Mouse (Mus musculus) neutrophil, adult 5-6 weeks (primary cell): ENCODE data around the gene Cyp2c23. TPM values are rescaled to one million over a fixed set of nuclear protein-coding genes. Genes with fewer than 3 reads are reported as not detected.

Experiments
- ATAC-seq: fragments of 151-379, 151-347 bp; 2 replicates; pipeline ENCODE4 v1.8.0; 2017; ENCODE audit warnings: mild to moderate bottlenecking, moderate TSS enrichment; ENCODE audit not compliant: insufficient number of reproducible peaks, poor library complexity, low FRiP score, severe bottlenecking; ENCODE audit errors: extremely low read depth
- total RNA-seq: library from RNA; stranded (forward); fragments of 200-1000 nt; gene quantifications from 2 replicates; pipeline ENCODE4 v1.2.3, GENCODE M21; 2017

The Cyp2c23 gene
- total RNA-seq, 1 experiment from 2014 or later, result not detected

DNA sequence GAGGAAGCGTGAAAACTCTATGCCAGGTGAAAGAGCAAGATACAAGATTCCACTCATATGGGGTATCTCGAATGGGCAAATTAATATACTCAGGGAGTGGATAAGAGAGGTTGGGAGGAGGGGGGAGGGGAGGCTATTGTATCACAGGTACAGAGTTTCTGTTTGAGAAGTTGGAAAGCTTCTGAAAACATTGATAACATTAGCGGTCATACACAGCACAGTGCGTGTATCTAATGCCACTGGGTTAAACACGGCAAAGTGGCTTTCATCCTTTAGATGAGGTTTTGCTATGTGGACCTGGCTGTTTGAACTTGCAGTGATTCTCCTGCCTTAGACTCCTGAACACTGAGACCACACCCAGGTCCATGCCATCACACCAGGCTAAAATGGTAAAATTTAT lies 1.0 kb upstream of the Cyp2c23 start:
- no peak for ATAC-seq

DNA sequence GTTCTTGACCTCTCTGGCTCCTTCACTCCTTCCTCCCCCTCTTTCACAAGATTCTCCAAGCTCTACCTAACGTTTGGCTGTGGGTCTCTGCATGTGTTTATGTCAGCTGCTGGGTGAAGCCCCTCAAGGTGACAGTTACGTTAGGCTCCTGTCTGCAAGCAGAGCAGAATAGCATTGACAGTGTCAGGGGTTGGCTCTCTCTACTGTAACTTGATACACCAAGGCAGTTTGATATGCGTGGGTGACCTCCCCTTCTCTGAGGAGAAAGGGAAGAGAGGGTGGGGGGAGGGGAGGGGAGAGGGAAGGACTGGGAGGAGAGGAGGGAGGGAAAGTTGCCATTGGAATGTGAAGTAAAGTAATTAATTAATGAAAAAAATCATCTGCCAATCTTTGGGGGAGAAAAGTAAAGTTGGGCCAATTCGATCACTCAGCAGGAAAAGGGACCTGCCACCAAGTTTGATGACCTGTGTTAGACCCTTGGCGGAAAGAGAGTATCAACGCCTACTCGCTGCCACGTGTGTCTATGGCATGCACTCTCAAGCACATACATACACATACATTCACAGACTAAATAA lies 2.0 kb downstream of the Cyp2c23 start:
- no peak for ATAC-seq

- no peak for ATAC-seq
Measured at GRCm38 (mm10) chr19:44024921-44025585, 4.0 kb downstream of the Cyp2c23 start.

DNA sequence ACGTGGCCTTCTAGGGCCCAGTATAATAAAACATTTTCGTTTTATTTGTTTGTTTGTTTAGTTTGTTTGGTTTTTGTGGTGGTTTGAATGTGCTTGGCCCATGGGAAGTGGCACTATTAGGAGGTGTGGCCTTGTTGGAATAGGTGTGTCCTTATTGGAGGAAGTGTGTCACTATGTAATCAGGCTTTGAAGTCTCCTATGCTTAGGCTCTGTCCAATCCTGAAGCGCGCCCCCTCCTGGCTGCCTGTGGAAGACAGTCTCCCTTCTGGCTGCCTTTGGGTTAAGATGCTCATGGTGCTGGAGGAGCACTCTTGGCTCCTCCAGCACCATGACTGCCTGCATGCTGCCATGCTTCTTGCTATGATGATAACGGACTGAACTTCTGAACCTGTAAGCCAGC lies 5.9 kb downstream of the Cyp2c23 start:
- no peak for ATAC-seq

GRCm38 (mm10) chr19:44021502-44021901 lies 7.5 kb downstream of the Cyp2c23 start:
- no peak for ATAC-seq

- no peak for ATAC-seq
Measured at GRCm38 (mm10) chr19:44019739-44020138, 9.3 kb downstream of the Cyp2c23 start.

- ATAC-seq, result no peak
Measured at GRCm38 (mm10) chr19:44013862-44014261, 15.1 kb downstream of the Cyp2c23 start.

GRCm38 (mm10) chr19:44008784-44009183 lies 20.2 kb downstream of the Cyp2c23 start:
- no peak for ATAC-seq

GRCm38 (mm10) chr19:44007186-44007585 lies 21.8 kb downstream of the Cyp2c23 start:
- ATAC-seq, result no peak

GRCm38 (mm10) chr19:44005025-44005424 lies 24.0 kb downstream of the Cyp2c23 start:
- ATAC-seq, result no peak

DNA sequence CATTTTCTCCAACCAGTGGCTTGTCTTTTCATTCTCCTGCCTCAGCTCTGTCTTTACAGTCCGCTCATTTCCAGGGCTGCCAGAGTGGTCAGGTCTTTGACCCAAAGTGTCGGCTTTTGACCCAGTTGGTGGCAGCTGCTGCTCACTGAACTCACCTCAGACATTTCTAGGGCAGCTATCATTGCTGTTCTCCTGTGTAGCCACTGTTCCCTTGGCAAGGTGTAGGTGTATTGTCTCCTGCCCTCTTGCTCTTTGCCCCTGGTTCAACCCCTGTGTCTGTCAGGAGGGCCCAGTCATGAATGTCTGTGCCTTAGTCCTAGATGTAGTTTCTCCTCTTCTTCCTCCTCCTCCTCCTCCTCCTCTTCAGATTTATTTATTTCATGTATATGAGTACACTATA lies 24.7 kb downstream of the Cyp2c23 start:
- ATAC-seq, result no peak

DNA sequence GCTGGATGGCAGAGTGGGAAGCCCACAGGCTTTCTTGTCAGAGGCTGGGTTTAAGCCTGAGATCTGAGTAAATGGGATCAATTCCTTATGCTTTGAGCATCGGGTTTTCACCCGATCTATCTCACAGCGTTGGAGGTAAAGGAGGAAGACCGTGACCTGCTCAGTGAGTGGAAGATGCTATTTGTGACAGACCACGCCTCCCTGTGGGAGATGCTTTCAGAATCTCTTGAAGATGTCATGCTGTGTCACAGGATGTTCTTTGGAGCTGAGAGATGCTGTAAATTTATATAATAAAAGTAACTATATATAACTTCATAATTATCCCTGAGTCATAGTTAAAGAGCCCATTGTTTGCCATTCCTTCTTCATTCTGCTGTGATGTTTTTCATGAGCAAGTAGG lies 28.3 kb downstream of the Cyp2c23 start:
- ATAC-seq, result no peak

DNA sequence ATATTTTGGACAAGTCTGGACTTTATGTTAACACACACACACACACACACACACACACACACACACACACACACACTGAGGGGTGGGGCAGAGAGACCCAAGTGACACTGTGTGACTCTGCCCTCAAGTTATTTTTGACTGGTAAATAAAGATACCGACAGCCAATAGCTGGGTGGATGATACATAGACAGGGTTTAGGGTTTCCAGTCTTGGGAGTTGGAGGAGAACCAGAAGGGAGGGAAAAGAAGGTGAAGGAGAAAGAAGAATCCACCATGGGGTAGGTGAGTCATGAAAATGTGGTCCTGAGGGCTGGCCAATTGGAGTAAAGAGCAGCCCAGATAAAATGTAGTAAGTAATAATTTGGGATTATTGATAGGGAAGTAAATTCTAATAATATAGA lies 28.9 kb downstream of the Cyp2c23 start:
- ATAC-seq, result no peak

- ATAC-seq, result no peak
Measured at GRCm38 (mm10) chr19:43998802-43999527, 30.0 kb downstream of the Cyp2c23 start.

GRCm38 (mm10) chr19:43998101-43998500 lies 30.9 kb downstream of the Cyp2c23 start:
- ATAC-seq, result no peak

DNA sequence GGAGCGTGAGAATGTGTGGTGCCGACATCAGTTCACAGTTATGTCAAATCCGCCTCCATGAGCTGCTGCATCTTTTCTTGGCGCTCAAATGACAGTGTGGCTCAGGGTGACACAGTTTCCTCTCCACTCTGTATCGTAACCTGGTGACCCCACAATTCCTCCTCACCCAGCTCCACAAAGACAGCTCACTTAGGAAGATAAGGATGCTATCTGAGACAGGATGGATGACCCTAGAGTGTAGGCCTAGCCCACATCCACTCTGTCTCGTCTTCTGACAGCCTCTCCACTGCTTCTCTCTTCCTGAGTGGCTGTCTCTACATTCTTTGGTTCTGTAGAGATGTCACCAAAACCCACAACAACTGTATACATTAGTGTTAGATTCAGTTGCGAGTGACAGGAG lies 33.6 kb downstream of the Cyp2c23 start:
- ATAC-seq, result peak; percentile 13; the same call in 1 of the 2 replicates

DNA sequence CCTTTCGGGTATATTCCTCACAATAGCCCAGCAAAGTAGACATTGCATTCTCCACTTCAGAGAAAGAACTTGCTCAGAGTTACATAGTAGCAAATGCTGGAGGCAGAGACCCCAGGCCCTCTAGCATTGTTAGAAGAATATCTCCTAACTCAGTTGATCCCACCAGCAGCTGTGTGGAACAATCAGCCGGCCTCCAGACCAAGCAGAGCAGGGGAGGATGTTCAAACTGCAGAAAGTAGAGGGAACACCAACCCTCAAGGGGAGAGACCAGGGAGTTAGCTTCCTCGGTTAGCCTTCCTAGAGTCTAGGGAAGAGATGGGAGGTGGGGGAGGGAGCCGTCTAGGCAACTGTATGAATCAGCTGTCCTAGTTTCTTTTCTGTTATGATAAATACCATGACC lies 36.5 kb downstream of the Cyp2c23 start:
- ATAC-seq, result no peak

- no peak for ATAC-seq
Measured at GRCm38 (mm10) chr19:43990362-43990761, 38.6 kb downstream of the Cyp2c23 start.

DNA sequence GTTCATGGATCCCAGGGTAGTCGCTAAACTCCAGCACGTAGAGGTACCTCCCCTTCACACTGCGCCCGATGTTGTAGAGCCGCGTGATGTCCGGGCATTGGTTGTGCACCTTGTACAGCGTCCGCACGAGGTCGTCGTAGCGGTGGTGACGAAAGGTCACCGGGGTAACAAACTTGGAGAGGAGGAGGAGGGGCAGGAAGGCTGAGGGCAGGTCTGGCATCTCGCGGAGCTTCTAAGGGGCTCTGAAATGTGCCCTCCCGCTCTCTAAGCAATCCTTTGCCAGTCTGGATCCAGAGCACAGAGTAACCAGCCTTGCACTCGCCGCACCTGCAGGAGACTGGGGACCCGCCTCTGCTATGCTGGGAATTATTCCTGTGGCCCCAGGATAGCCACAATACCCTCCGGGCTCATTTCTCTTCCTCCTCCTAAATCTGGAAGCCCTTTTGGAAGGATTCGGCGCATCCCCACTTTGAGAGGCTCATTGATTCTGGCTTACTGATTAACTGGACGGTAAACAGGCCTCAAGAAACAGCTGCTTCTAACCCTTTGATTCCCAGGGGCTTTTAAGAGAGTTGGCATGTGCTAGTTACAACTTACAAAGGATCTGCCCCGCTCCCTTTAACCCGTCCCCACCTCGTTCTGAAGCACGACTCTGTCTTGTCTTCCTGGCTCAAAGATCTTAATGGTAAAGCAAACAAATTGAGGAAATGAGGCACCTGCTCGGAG lies 42.8 kb downstream of the Cyp2c23 start, which contains the start of gene Cpn1:
Cpn1 (minus strand) TSS at position 488 of the 726 bp plus-strand sequence.
- no peak for ATAC-seq

DNA sequence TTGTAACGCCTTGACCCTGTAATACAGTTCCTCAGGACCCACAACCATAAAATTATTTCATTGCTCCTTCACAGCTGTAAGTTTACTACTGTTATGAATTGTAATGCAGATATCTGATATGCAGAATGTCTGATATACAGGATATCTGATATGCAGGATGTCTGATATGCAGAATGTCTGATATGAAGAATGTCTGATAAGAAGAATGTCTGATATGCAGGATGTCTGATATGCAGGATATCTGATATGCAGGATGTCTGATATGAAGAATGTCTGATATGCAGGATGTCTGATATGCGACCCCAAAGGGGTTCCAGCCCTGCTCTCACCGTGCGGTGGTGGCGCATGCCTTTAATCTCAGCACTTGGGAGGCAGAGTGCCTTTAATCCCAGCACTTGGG lies 47.0 kb downstream of the Cyp2c23 start:
- no peak for ATAC-seq
